Mouse (Mus musculus): ENCODE results near the gene Hpse. TPM values are rescaled to one million over a fixed set of nuclear protein-coding genes. Genes with fewer than 3 reads are reported as not detected.

Gene Hpse
- total RNA-seq, 2 experiments from 2014 or later: 1.1 TPM

- DNase-seq: no peak
Measured at GRCm38 (mm10) chr5:100697398-100697797, 22.1 kb downstream of the Hpse start.

GRCm38 (mm10) chr5:100685631-100686030 is 33.9 kb downstream of the Hpse start:
- no peak for DNase-seq

GRCm38 (mm10) chr5:100680542-100680933 is 39.0 kb downstream of the Hpse start:
- DNase-seq: no peak

- DNase-seq: no peak
Measured at GRCm38 (mm10) chr5:100679911-100680541, 39.5 kb downstream of the Hpse start.

- DNase-seq: peak; percentile 83 to 90
Measured at GRCm38 (mm10) chr5:100674711-100675376, 44.7 kb downstream of the Hpse start, which contains the start of gene Coq2. Gene Coq2, minus strand, starts transcription at chr5:100675140.

- peak; percentile 95 to 96 for DNase-seq
Measured at GRCm38 (mm10) chr5:100673745-100674486, 45.6 kb downstream of the Hpse start.

- no peak for DNase-seq
Measured at GRCm38 (mm10) chr5:100672403-100672802, 47.1 kb downstream of the Hpse start.

- no peak for DNase-seq
Measured at GRCm38 (mm10) chr5:100671897-100672296, 47.6 kb downstream of the Hpse start.

- peak; percentile 42 to 59 for DNase-seq
Measured at GRCm38 (mm10) chr5:100671398-100671797, 48.1 kb downstream of the Hpse start.

- DNase-seq: no peak
Measured at GRCm38 (mm10) chr5:100666965-100667364, 52.6 kb downstream of the Hpse start.

GRCm38 (mm10) chr5:100663854-100664253 is 55.7 kb downstream of the Hpse start:
- DNase-seq: peak in 1 of 2 experiments; percentile 57

- DNase-seq: no peak
Measured at GRCm38 (mm10) chr5:100663011-100663410, 56.5 kb downstream of the Hpse start.

GRCm38 (mm10) chr5:100658460-100658859 is 61.1 kb downstream of the Hpse start:
- no peak for DNase-seq

GRCm38 (mm10) chr5:100656352-100656751 is 63.2 kb downstream of the Hpse start:
- no peak for DNase-seq

GRCm38 (mm10) chr5:100652327-100652726 is 67.2 kb downstream of the Hpse start:
- DNase-seq: no peak

GRCm38 (mm10) chr5:100651486-100651885 is 68.0 kb downstream of the Hpse start:
- no peak for DNase-seq

- DNase-seq: no peak
Measured at GRCm38 (mm10) chr5:100650969-100651368, 68.5 kb downstream of the Hpse start.

GRCm38 (mm10) chr5:100648546-100648945 is 71.0 kb downstream of the Hpse start:
- no peak for DNase-seq

- DNase-seq: no peak
Measured at GRCm38 (mm10) chr5:100648046-100648445, 71.5 kb downstream of the Hpse start.

GRCm38 (mm10) chr5:100646558-100646957 is 73.0 kb downstream of the Hpse start:
- no peak for DNase-seq

GRCm38 (mm10) chr5:100643991-100644535 is 75.5 kb downstream of the Hpse start:
- DNase-seq: peak; percentile 19 to 60

GRCm38 (mm10) chr5:100643253-100643990 is 76.1 kb downstream of the Hpse start:
- peak in 1 of 2 experiments; percentile 27 for DNase-seq
